Mouse (Mus musculus) hindbrain, embryonic 16.5 days (tissue): ENCODE measurements around the gene 1700010B08Rik. TPM values are rescaled to one million over a fixed set of nuclear protein-coding genes. Genes with fewer than 3 reads are reported as not detected.
"Not testable (repeated sequence)": the region's sequence is repeated elsewhere in the genome, so short reads cannot be mapped to it uniquely, and the experiment has no call there.

Experiments
- ATAC-seq: fragments of 200-750 bp; cut with Nextera tagmentation; 2 replicates; pipeline ENCODE4 v1.8.0; 2017; ENCODE audit warnings: moderate TSS enrichment, moderate library complexity
- H3K27ac ChIP-seq: fragments of 300-500 bp; sonication (generic); 2 replicates; pipeline ENCODE4 v1.5.1; 2014; ENCODE audit warnings: low read depth, mild to moderate bottlenecking, control low read depth, low read length, moderate library complexity
- H3K27me3 ChIP-seq: fragments of 300-500 bp; sonication (generic); replicated peaks from 2 replicates; pipeline ENCODE4 v1.6.1; 2014; ENCODE audit warnings: low read length; ENCODE audit not compliant: control insufficient read depth, insufficient read depth
- H3K36me3 ChIP-seq: fragments of 300-500 bp; sonication (generic); 2 replicates; pipeline ENCODE4 v1.6.1; 2014; ENCODE audit warnings: mild to moderate bottlenecking, low read length, moderate library complexity, mixed read lengths; ENCODE audit not compliant: control insufficient read depth, insufficient read depth
- H3K4me1 ChIP-seq: fragments of 300-500 bp; sonication (generic); 2 replicates; pipeline ENCODE4 v1.6.1; 2014; ENCODE audit warnings: low read depth, low read length; ENCODE audit not compliant: control insufficient read depth, insufficient read depth
- H3K4me2 ChIP-seq: fragments of 300-500 bp; sonication (generic); 2 replicates; pipeline ENCODE4 v1.6.1; 2014; ENCODE audit warnings: mild to moderate bottlenecking, low read length, control low read depth, moderate library complexity
- H3K4me3 ChIP-seq: fragments of 300-500 bp; sonication (generic); 2 replicates; pipeline ENCODE4 v1.5.1; 2014; ENCODE audit warnings: mild to moderate bottlenecking, low read length, control low read depth, moderate library complexity
- H3K9ac ChIP-seq: fragments of 300-500 bp; sonication (generic); 2 replicates; pipeline ENCODE4 v1.6.1; 2014; ENCODE audit warnings: low read depth, mild to moderate bottlenecking, control low read depth, low read length, moderate library complexity
- H3K9me3 ChIP-seq: fragments of 300-500 bp; sonication (generic); 2 replicates; pipeline ENCODE4 v1.6.1; 2014; ENCODE audit warnings: mild to moderate bottlenecking, low read length, moderate library complexity; ENCODE audit not compliant: control insufficient read depth
- WGBS: fragments of 180-500 bp; shearing (Covaris S2); extraction: QIAGEN DNeasy Blood & Tissue Kit; methylation state at CpG from one replicate; pipeline ENCODE4 v1.1.7; 2014; 5-methylcytosine and 5-hydroxymethylcytosine counted together
- polyA plus RNA-seq: library from polyadenylated mRNA; unstranded; fragments of >200 nt; fragmentation: Nextera tagmentation; extraction: Ambion mirVana; gene quantifications from 2 replicates; pipeline ENCODE4 v1.2.1, GENCODE M21; 2015

The 1700010B08Rik gene
- polyA plus RNA-seq = not detected in 2 replicates

DNA sequence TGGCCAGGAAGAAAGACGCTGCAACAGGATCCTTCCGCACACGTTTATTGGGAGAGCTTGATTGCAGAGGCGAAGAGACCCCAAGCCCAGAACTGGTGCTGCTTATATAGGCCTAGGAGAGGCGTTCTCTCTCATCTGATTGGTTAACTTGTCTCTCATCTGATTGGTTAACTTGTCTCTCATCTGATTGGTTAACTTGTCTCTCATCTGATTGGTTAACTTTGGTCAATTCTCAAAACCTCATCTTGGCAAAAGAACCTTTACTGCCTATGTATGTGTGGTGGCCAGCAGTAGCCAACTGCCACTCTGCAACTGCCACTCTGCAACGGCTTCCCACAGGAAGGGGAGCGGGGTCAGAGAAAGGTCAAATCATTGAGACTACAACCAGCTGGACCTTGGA is at the start of gene 1700010B08Rik:
TSS of gene 1700010B08Rik (plus strand) at position 301 of the 400 bp plus-strand sequence.
- not testable (repeated sequence) for H3K9me3 ChIP-seq, H3K27ac ChIP-seq, H3K36me3 ChIP-seq, ATAC-seq, H3K27me3 ChIP-seq, H3K9ac ChIP-seq, H3K4me1 ChIP-seq, H3K4me2 ChIP-seq, H3K4me3 ChIP-seq
- WGBS = 91% methylated on average over 6 of the region's 7 CpGs

DNA sequence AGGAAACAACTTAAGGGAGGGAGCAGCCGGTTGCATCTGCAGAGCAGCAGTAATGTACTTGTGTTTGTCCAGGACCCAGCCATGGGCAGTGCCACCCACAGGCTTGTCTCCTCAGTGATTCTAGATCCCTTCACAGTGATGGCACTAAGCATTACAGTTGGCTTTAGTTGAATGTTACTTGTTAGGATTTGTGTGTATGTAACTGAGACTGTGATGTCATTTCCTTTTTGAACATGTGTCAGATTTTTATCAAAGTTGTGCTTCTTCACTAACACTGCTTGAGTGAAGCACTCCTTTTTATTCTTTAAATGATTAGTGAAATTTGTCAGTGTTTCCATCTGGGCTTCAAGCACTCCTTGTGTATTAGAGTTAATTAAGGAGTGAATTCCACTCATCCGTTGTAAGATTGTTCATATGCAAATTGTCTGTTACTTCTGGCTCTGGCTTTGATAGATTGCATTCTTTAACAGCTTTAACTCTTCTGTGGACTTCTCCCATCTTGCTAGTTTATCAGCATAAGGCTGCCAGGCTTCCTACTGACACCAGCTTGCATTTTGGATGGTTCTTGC is 46.8 kb upstream of the 1700010B08Rik start:
- no peak for ATAC-seq
- WGBS = 54% methylated on average over 2 of the region's 2 CpGs
- H3K36me3 ChIP-seq = no peaks in the 10 kb centered on the region; the same call in 1 of the 2 replicates

DNA sequence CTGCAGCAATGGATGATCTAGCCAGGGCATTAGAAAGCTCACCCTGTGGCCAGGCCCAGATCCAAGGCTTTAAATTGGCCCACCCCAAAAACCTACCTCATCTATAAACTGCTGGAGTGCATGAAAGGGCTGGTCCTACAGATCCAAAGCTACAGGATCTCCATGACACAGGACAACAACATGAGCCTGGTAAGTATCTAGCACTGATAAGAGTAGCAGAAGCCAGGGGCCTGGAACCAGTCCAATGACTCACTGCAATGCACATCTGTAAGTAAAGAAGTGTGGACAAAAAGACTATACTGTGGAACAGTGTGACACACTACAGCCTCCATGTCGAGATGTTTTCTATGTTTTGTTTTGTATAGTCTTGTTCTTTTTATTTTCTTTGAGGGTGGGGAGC is 45.7 kb upstream of the 1700010B08Rik start:
- WGBS = 91% methylated on average over 1 of the region's 1 CpGs
- Histone ChIP-seq H3K36me3 (no peaks in the 10 kb centered on the region; the same call in 1 of the 2 replicates), H3K9ac (no peak overlapping the region), H3K9me3 (no peaks in the 10 kb centered on the region), H3K4me2 (no peak overlapping the region), H3K4me1 (no peaks in the 10 kb centered on the region; the same call in 1 of the 2 replicates), H3K27me3 (no peaks in the 10 kb centered on the region), H3K27ac (no peak overlapping the region), H3K4me3 (no peak overlapping the region)
- 0 out of 2 replicates have a peak, but pooled peaks have one; percentile 14 for ATAC-seq

More for the DNA sequence above, 46.8 kb upstream of the 1700010B08Rik start:
- Histone ChIP-seq H3K4me2 (no peak overlapping the region), H3K4me1 (no peaks in the 10 kb centered on the region; the same call in 1 of the 2 replicates), H3K9ac (no peak overlapping the region), H3K9me3 (no peaks in the 10 kb centered on the region), H3K4me3 (no peak overlapping the region), H3K27ac (no peak overlapping the region), H3K27me3 (no peaks in the 10 kb centered on the region)

DNA sequence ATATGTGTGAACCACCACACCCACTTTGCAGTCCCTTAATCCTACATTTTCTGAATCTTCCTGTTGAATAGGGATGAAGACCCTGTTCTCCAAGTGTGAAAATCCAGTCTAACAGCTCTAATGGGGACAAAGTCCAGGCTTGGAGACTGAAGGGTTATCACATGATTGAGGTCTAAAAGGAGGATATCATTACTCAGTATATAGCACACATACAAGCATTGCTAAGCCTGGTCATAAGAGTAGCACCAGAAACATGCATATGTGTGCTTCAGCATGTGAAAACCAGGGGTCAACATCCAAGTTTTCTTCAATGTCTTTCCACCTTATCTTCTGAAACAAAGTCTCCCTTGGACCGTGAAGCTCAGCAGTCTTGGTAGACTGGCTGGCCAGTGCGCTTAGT is 40.6 kb upstream of the 1700010B08Rik start:
- Histone ChIP-seq H3K4me3 (no peak overlapping the region), H3K9ac (no peak overlapping the region), H3K4me1 (no peaks in the 10 kb centered on the region), H3K27me3 (no peaks in the 10 kb centered on the region), H3K4me2 (no peak overlapping the region), H3K27ac (no peak overlapping the region), H3K9me3 (no peaks in the 10 kb centered on the region), H3K36me3 (no peaks in the 10 kb centered on the region; the same call in 1 of the 2 replicates)
- WGBS = 90% methylated on average over 2 of the region's 2 CpGs
- no peak for ATAC-seq

- Histone ChIP-seq H3K9me3 (no peaks in the 10 kb centered on the region), H3K9ac (no peak overlapping the region), H3K4me2 (no peak overlapping the region), H3K27me3 (no peaks in the 10 kb centered on the region), H3K4me3 (no peak overlapping the region), H3K27ac (no peak overlapping the region), H3K36me3 (no peaks in the 10 kb centered on the region; the same call in 1 of the 2 replicates), H3K4me1 (no peaks in the 10 kb centered on the region)
- WGBS = 68% methylated on average over 3 of the region's 3 CpGs
- ATAC-seq = no peak
These were observed 40.0 kb upstream of the 1700010B08Rik start for GRCm38 (mm10) chr2:173679217-173679616.

DNA sequence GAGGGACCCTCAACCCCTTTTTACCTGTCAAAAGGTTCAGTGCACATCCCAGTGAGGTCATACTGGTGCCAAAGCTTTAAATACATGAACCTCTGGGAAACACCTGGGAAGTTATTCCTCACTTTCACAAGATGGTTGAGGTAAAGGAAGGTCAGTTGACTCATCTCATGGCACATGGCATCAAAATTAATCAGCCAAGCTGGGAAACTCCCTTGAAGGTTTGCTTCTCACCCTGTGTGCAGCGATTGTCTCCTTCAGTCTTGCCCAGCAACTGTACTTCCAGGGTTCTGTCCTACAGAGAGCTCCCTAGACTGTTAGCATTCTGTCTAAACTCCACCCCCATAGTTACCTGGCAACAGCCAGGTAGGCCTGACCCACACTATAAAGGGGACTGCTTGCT is 39.1 kb upstream of the 1700010B08Rik start:
- Histone ChIP-seq H3K4me1 (no peaks in the 10 kb centered on the region), H3K4me2 (no peak overlapping the region), H3K36me3 (no peaks in the 10 kb centered on the region; the same call in 1 of the 2 replicates), H3K9me3 (no peaks in the 10 kb centered on the region), H3K9ac (no peak overlapping the region), H3K27ac (no peak overlapping the region), H3K27me3 (no peaks in the 10 kb centered on the region), H3K4me3 (no peak overlapping the region)
- ATAC-seq = no peak
- WGBS = 63% methylated on average over 1 of the region's 1 CpGs

DNA sequence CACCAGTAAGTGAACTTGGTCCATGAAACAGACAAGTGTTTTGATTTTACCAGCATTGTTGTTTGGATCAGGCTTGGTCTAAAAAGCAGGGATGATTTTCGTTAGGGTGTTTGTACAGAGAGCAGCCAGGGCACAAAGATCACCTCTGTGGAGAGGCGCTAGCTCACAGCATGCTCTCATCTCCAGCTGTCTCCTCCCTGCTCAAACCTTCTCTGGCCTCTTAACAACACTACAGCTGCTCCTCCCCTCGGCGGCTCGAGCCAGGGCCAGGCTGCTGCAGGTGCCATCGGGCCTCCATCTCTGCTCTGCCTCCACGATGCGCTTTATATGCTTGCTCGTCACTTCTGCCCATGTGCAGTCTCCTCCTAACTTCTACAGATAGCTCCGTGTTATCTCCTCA is 36.4 kb upstream of the 1700010B08Rik start:
- Histone ChIP-seq H3K36me3 (no peaks in the 10 kb centered on the region), H3K4me2 (no peak overlapping the region), H3K27ac (no peak overlapping the region), H3K4me3 (no peak overlapping the region), H3K9ac (no peak overlapping the region), H3K27me3 (no peaks in the 10 kb centered on the region), H3K9me3 (no peaks in the 10 kb centered on the region), H3K4me1 (no peaks in the 10 kb centered on the region)
- WGBS = 49% methylated on average over 10 of the region's 10 CpGs
- ATAC-seq = 0 out of 2 replicates have a peak, but pooled peaks have one; percentile 43

DNA sequence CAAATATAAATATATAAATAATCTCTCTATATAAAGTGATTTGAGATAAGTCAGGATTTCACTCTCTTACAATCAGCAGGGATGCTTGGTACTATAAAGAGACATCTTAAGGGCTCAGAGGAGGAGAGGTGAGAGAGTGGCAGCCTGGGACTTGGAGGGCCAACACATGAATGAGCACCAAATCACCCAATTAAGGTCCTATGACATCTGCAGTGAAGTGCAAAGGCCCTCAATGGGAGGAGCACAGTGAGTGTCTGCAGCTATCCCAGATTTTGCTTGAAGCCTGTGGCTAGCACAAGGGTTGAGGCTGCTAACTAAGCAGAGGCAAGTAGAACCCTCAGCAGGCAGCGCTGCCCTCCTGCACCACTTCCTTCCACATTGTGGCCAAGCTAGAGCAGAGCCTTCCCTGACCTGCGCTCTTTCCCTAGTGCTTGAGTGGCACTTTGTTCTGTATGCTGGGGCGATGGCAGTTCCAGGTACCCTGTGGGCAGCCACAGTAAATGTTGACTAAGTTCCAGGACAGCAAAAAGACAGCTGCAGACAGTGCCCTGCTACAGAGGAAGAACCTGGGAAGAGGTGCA is 33.3 kb upstream of the 1700010B08Rik start:
- Histone ChIP-seq H3K27ac (no peak overlapping the region), H3K4me1 (no peaks in the 10 kb centered on the region), H3K4me2 (no peak overlapping the region), H3K9me3 (no peaks in the 10 kb centered on the region), H3K4me3 (no peak overlapping the region), H3K9ac (no peak overlapping the region), H3K27me3 (no peaks in the 10 kb centered on the region), H3K36me3 (no peaks in the 10 kb centered on the region)
- WGBS = 86% methylated on average over 3 of the region's 3 CpGs
- no peak for ATAC-seq

- ATAC-seq = no peak
- H3K9ac ChIP-seq = no peak overlapping the region
- no peak overlapping the region for H3K4me2 ChIP-seq
- peaks cover 2% of the 10 kb centered on the region; the same call in 1 of the 2 replicates for H3K4me1 ChIP-seq
- H3K36me3 ChIP-seq = no peaks in the 10 kb centered on the region
- 86% methylated on average over 5 of the region's 5 CpGs for WGBS
- no peak overlapping the region for H3K4me3 ChIP-seq
- H3K27ac ChIP-seq = no peak overlapping the region
- no peaks in the 10 kb centered on the region for H3K9me3 ChIP-seq
- no peaks in the 10 kb centered on the region for H3K27me3 ChIP-seq
These were observed 31.9 kb upstream of the 1700010B08Rik start for GRCm38 (mm10) chr2:173687363-173687762.
